ENCODE assay signal across 18 mouse cellular contexts in the genomic region with DNA sequence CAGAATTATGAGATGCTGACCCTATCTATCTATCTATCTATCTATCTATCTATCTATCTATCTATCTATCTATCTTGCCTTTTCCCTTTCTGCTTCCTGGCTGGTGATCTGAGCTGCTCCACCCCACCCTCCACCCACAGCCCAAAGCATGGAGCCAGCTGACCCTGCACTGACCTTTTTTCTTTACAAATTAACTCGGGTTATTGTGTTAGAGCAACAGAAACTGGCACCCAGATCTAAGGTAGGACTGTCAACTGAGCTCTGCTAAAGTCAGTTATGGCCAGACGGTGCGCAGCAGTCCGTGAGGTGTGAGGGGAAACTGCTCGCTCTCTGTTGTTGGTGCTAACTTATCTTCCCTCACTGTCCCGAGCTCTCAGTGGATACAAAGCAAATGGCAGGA.
DNase-seq lines count a peak whose midpoint lies in the region; ATAC-seq and TF ChIP-seq lines count a peak whose summit lies in the region.
"Had no signal": no experiment of that assay in that cellular context is flagged by ENCODE, and none has a peak within 500 bp of the region (broad histone marks: within the 10 kb centered on the region; RNA-seq: fewer than 3 reads in every experiment).

No protein-coding gene starts in this region.

- peak; percentile 40 for DNase-seq in forebrain, embryonic 11.5 days (ENCODE audit: low spot score)
- DNase-seq in limb, embryonic 10.5 days (ENCODE audit: low spot score): peak; percentile 27
- no peak for DNase-seq in forebrain, postnatal 0 days
- DNase-seq in heart, postnatal 36 days: no peak
- DNase-seq: cerebellum, adult 9-11 months; gastrocnemius, postnatal 10 days; heart, postnatal 14 days; lung, adult 2 months; right cerebral cortex, postnatal 25 days; thymus, adult 2 months had no signal

- peaks cover 11% of the 10 kb centered on the region for H3K4me1 ChIP-seq in forebrain, embryonic 11.5 days (replicated peaks; ENCODE audit: control insufficient read depth, insufficient read depth, low read length)
- peaks cover 37% of the 10 kb centered on the region for H3K4me1 ChIP-seq in forebrain, embryonic 16.5 days (replicated peaks; ENCODE audit: control insufficient read depth, insufficient read depth, low read length)
- peaks cover 66% of the 10 kb centered on the region for H3K4me1 ChIP-seq in kidney, embryonic 15.5 days
- H3K4me1 ChIP-seq in limb, embryonic 10.5 days: peaks cover 77% of the 10 kb centered on the region
- H3K4me1 ChIP-seq in stomach, embryonic 15.5 days: peaks cover 31% of the 10 kb centered on the region
- 0 out of 2 replicates have a peak, but pooled peaks cover 15% of the 10 kb centered on the region for H3K4me1 ChIP-seq in forebrain, postnatal 0 days (ENCODE audit: insufficient read depth)

- ATAC-seq in forebrain, embryonic 11.5 days (replicated peaks; ENCODE audit: low FRiP score): no peak
- no peak for ATAC-seq in forebrain, embryonic 16.5 days
- ATAC-seq in kidney, embryonic 15.5 days (replicated peaks; ENCODE audit: low FRiP score): peak; percentile 59
- ATAC-seq in stomach, embryonic 15.5 days (ENCODE audit: insufficient read depth, low FRiP score, low read depth): no peak
- no peak for ATAC-seq in forebrain, postnatal 0 days
- ATAC-seq in activated CD4-positive, CD25-positive, alpha-beta regulatory T cell, adult 4 months: no peak
- ATAC-seq: forebrain, embryonic 15.5 days; hindbrain, postnatal 0 days had no signal

- no peak overlapping the region for H3K27ac ChIP-seq in forebrain, embryonic 11.5 days (ENCODE audit: low read depth, low read length)
- no peak overlapping the region for H3K27ac ChIP-seq in forebrain, embryonic 16.5 days (ENCODE audit: low read length)
- peak overlapping the region; percentile 49; the same call in 1 of the 2 replicates for H3K27ac ChIP-seq in kidney, embryonic 15.5 days
- no peak overlapping the region for H3K27ac ChIP-seq in limb, embryonic 10.5 days
- H3K27ac ChIP-seq in stomach, embryonic 15.5 days: peak overlapping the region; percentile 81; the same call in 1 of the 2 replicates
- no peak overlapping the region for H3K27ac ChIP-seq in forebrain, postnatal 0 days (ENCODE audit: low read depth, low read length)
- H3K27ac ChIP-seq: forebrain, embryonic 15.5 days; hindbrain, postnatal 0 days had no signal

- TF ChIP-seq CTCF in forebrain, postnatal 0 days (IDR thresholded peaks at IDR 0.05; ENCODE audit: low read depth): no peak

- WGBS in forebrain, embryonic 11.5 days: 61% methylated on average over 6 of the region's 6 CpGs
- WGBS in forebrain, embryonic 16.5 days: 62% methylated on average over 6 of the region's 6 CpGs
- 41% methylated on average over 6 of the region's 6 CpGs for WGBS in kidney, embryonic 15.5 days
- 57% methylated on average over 6 of the region's 6 CpGs for WGBS in limb, embryonic 10.5 days
- WGBS in stomach, embryonic 15.5 days: 50% methylated on average over 6 of the region's 6 CpGs
- WGBS in forebrain, postnatal 0 days: 65% methylated on average over 6 of the region's 6 CpGs

- no peaks in the 10 kb centered on the region for H3K36me3 ChIP-seq in forebrain, embryonic 11.5 days (ENCODE audit: control insufficient read depth, insufficient read depth, low read length)
- no peaks in the 10 kb centered on the region for H3K36me3 ChIP-seq in forebrain, embryonic 16.5 days (ENCODE audit: control insufficient read depth, insufficient read depth)
- no peaks in the 10 kb centered on the region for H3K36me3 ChIP-seq in kidney, embryonic 15.5 days
- H3K36me3 ChIP-seq in limb, embryonic 10.5 days: no peaks in the 10 kb centered on the region
- no peaks in the 10 kb centered on the region for H3K36me3 ChIP-seq in stomach, embryonic 15.5 days
- no peaks in the 10 kb centered on the region for H3K36me3 ChIP-seq in forebrain, postnatal 0 days (ENCODE audit: insufficient read depth)
- H3K36me3 ChIP-seq: forebrain, embryonic 15.5 days; neural tube, embryonic 13.5 days had no signal

- H3K27me3 ChIP-seq in forebrain, embryonic 11.5 days (ENCODE audit: control insufficient read depth, insufficient read depth, low read length): peaks cover 19% of the 10 kb centered on the region
- H3K27me3 ChIP-seq in forebrain, embryonic 16.5 days (replicated peaks; ENCODE audit: control insufficient read depth, insufficient read depth, low read length): no peaks in the 10 kb centered on the region; the same call in 1 of the 2 replicates
- no peaks in the 10 kb centered on the region for H3K27me3 ChIP-seq in kidney, embryonic 15.5 days
- H3K27me3 ChIP-seq in limb, embryonic 10.5 days (ENCODE audit: low read depth, poor library complexity, severe bottlenecking): 0 out of 2 replicates have a peak, but pooled peaks cover 3% of the 10 kb centered on the region
- H3K27me3 ChIP-seq in stomach, embryonic 15.5 days (replicated peaks): no peaks in the 10 kb centered on the region
- no peaks in the 10 kb centered on the region for H3K27me3 ChIP-seq in forebrain, postnatal 0 days (ENCODE audit: insufficient read depth, low read length)
- H3K27me3 ChIP-seq: CH12.LX; neural tube, embryonic 13.5 days had no signal

- H3K4me3 ChIP-seq in forebrain, embryonic 11.5 days (ENCODE audit: low read depth, low read length): no peak overlapping the region
- no peak overlapping the region for H3K4me3 ChIP-seq in forebrain, embryonic 16.5 days (replicated peaks; ENCODE audit: low read length)
- H3K4me3 ChIP-seq in kidney, embryonic 15.5 days (replicated peaks): no peak overlapping the region
- H3K4me3 ChIP-seq in limb, embryonic 10.5 days: no peak overlapping the region
- no peak overlapping the region for H3K4me3 ChIP-seq in stomach, embryonic 15.5 days (replicated peaks)
- H3K4me3 ChIP-seq in forebrain, postnatal 0 days (ENCODE audit: low read depth, low read length): no peak overlapping the region
- H3K4me3 ChIP-seq: forebrain, embryonic 15.5 days; neural tube, embryonic 13.5 days had no signal

- intact Hi-C loops in heart, postnatal 36 days (cut with DNase I): no loop called here

- no peak overlapping the region for H3K4me2 ChIP-seq in forebrain, embryonic 11.5 days (ENCODE audit: low read depth, low read length, severe bottlenecking)
- no peak overlapping the region for H3K4me2 ChIP-seq in forebrain, embryonic 16.5 days (ENCODE audit: low read length)
- no peak overlapping the region for H3K4me2 ChIP-seq in kidney, embryonic 15.5 days
- H3K4me2 ChIP-seq in stomach, embryonic 15.5 days: no peak overlapping the region
- no peak overlapping the region for H3K4me2 ChIP-seq in forebrain, postnatal 0 days (ENCODE audit: low read depth)
- H3K4me2 ChIP-seq: forebrain, embryonic 15.5 days; neural tube, embryonic 13.5 days had no signal

- H3K9ac ChIP-seq in forebrain, embryonic 11.5 days (ENCODE audit: low read length): no peak overlapping the region
- no peak overlapping the region for H3K9ac ChIP-seq in forebrain, embryonic 16.5 days (replicated peaks; ENCODE audit: low read depth, low read length)
- H3K9ac ChIP-seq in kidney, embryonic 15.5 days: no peak overlapping the region
- no peak overlapping the region for H3K9ac ChIP-seq in stomach, embryonic 15.5 days
- H3K9ac ChIP-seq in forebrain, postnatal 0 days: no peak overlapping the region
- H3K9ac ChIP-seq: forebrain, embryonic 15.5 days; neural tube, embryonic 13.5 days had no signal

- no peaks in the 10 kb centered on the region for H3K9me3 ChIP-seq in forebrain, embryonic 11.5 days (ENCODE audit: control insufficient read depth, low read length)
- H3K9me3 ChIP-seq in forebrain, embryonic 16.5 days (ENCODE audit: control insufficient read depth, low read length): no peaks in the 10 kb centered on the region
- H3K9me3 ChIP-seq in kidney, embryonic 15.5 days (replicated peaks): no peaks in the 10 kb centered on the region
- no peaks in the 10 kb centered on the region for H3K9me3 ChIP-seq in limb, embryonic 10.5 days (replicated peaks)
- H3K9me3 ChIP-seq in stomach, embryonic 15.5 days: no peaks in the 10 kb centered on the region
- H3K9me3 ChIP-seq in forebrain, postnatal 0 days (ENCODE audit: low read length): no peaks in the 10 kb centered on the region
- H3K9me3 ChIP-seq: forebrain, embryonic 15.5 days; neural tube, embryonic 13.5 days had no signal

Comparison
In these comparisons a context has a peak if more than half of its experiments do, and no peak if none do; other contexts are left out.
1. DNase-seq: peak in forebrain, embryonic 11.5 days (single experiment) and limb, embryonic 10.5 days (single experiment); none in forebrain, postnatal 0 days (single experiment) and heart, postnatal 36 days (0 of 2).
2. H3K27ac ChIP-seq: peak in kidney, embryonic 15.5 days (single experiment) and stomach, embryonic 15.5 days (single experiment); none in forebrain, embryonic 11.5 days (single experiment), forebrain, embryonic 16.5 days (single experiment), limb, embryonic 10.5 days (single experiment) and forebrain, postnatal 0 days (single experiment).